Mouse (Mus musculus): Measurements from ENCODE around the gene Tubb4a. TPM values are rescaled to one million over a fixed set of nuclear protein-coding genes. Genes with fewer than 3 reads are reported as not detected.

Tubb4a gene
- polyA plus RNA-seq, 1 experiment from 2014 or later, result 14.7 TPM

DNA sequence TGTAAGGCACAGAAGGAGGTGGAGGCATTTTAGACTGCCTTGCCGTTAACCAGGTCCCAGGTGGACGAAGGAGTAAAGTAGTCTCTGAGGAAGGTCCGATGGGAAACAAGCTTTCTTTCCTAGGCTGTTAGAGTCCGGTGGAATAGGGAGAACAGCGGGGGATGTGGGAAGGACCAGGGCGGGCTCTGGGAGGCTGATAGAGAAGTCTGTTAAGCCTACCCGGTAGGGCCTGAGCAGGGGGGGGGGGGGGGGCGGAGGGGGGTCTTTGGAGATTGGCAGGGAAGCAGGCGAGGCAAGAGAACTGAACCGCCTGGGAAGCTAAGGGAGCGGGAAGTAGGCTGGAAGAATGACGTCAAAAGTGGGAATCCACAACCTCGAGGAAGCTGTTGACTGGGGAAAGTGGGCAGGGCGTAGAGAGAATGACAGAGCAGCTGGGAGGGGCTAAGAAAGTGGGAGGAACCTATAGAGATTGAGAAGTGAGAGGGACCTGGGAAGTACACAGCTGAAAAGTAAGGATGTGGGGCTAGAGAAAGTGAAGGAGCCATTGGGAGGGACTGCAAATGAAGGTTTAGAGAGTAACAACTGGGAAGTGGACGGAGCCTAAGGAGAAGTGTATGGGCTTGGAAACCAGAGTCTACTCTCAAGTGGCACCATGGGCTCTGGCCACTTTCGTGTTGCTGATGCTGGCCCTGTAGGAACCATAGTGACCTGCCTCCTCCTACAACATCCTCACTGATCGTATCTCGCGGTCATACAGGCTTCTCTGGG, 8.5 kb upstream of the Tubb4a start:
- Histone ChIP-seq H3K4me3 (peak overlapping the region; percentile 42), H3K36me3 (no peaks in the 10 kb centered on the region), H3K4me1 (peaks cover 13% of the 10 kb centered on the region), H3K27ac (no peak overlapping the region), H3K27me3 (ENCODE audit: insufficient read depth, poor library complexity, severe bottlenecking) (peaks cover 13% of the 10 kb centered on the region; the same call in 1 of the 2 replicates), H3K9me3 (no peaks in the 10 kb centered on the region)
- DNase-seq (ENCODE audit: low spot score), result no peak
- 1% methylated on average over 18 of the region's 19 CpGs for WGBS

DNA sequence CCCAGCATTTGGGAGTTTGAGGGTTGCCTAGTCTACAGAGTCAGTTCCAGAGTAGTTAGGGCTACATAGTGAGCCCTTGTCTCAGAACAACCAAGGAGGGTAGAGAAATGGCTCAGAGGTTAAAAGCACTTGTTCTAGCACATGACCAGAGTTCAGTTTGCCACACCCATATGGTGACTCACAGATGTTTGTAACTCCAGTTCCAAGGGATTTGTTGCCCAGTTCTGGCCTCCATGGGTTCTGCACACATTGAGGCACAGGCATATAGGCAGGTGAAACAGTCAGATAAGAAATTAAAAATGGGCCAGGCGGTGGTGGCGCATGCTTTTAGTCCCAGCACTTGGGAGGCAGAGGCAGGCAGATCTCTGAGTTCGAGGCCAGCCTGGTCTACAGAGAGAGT, 6.6 kb upstream of the Tubb4a start:
- no peaks in the 10 kb centered on the region for H3K9me3 ChIP-seq
- H3K27me3 ChIP-seq (ENCODE audit: insufficient read depth, poor library complexity, severe bottlenecking), result peaks cover 18% of the 10 kb centered on the region; the same call in 1 of the 2 replicates
- no peak for DNase-seq (ENCODE audit: low spot score)
- peaks cover 9% of the 10 kb centered on the region for H3K4me1 ChIP-seq
- WGBS, result 90% methylated on average over 3 of the region's 3 CpGs
- no peak overlapping the region for H3K4me3 ChIP-seq
- no peak overlapping the region for H3K27ac ChIP-seq
- H3K36me3 ChIP-seq, result no peaks in the 10 kb centered on the region

DNA sequence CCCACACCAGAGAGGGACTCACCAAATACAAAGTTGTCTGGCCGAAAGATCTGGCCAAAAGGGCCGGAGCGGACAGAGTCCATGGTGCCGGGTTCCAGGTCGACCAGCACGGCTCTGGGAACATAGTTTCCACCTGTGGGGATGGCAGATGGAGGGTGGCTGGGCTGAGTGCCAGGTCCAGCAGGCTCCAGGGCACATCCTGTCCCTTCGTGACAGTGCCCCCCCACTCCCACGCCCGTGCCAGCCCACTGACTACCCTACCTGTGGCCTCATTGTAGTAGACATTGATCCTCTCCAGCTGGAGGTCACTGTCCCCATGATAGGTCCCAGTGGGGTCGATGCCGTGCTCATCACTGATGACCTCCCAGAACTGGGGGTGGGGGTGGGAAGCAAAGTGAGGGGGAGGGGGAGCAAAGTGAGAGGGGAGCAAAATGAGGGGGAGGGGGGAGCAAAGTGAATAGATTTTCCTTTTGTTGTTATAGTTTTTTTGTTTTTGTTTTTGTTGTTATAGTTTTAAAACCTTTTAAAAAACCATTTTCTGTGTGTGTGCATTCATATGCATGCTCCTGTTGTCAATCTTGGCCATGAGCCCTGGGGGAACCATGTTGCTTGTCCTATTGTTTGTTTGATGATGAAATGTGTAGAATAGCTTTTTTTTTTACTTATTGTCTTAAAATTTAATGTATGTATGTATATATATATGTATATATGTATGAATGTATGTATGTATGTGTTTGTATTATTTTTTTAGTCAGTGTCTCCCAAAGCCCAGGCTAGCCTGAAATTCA, 1.4 kb downstream of the Tubb4a start:
- H3K27ac ChIP-seq, result no peak overlapping the region
- no peaks in the 10 kb centered on the region for H3K9me3 ChIP-seq
- peaks cover 10% of the 10 kb centered on the region for H3K4me1 ChIP-seq
- WGBS, result 86% methylated on average over 11 of the region's 11 CpGs
- H3K27me3 ChIP-seq (ENCODE audit: insufficient read depth, poor library complexity, severe bottlenecking), result peaks cover 41% of the 10 kb centered on the region
- H3K36me3 ChIP-seq, result no peaks in the 10 kb centered on the region
- no peak overlapping the region for H3K4me3 ChIP-seq
- no peak for DNase-seq (ENCODE audit: low spot score)

DNA sequence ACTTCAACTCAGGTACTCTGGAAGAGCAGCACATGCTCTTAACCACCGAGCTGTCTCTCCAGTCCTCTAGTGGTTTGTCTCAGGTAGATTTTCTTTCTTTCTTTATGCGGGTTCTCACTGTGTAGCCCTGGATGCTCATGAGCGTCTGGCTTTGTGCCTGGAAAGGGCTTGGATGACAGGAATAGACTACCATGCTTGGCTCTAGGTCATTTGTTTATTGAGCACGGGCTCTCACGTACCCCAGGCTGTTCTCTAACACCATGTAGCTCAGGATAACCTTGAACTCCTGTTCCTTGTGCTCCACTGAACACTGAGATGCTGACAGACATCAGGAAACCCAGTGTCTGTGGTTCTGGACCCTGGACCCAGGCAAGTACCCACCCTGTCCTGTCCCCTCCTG, 5.1 kb downstream of the Tubb4a start:
- H3K4me3 ChIP-seq, result no peak overlapping the region

DNA sequence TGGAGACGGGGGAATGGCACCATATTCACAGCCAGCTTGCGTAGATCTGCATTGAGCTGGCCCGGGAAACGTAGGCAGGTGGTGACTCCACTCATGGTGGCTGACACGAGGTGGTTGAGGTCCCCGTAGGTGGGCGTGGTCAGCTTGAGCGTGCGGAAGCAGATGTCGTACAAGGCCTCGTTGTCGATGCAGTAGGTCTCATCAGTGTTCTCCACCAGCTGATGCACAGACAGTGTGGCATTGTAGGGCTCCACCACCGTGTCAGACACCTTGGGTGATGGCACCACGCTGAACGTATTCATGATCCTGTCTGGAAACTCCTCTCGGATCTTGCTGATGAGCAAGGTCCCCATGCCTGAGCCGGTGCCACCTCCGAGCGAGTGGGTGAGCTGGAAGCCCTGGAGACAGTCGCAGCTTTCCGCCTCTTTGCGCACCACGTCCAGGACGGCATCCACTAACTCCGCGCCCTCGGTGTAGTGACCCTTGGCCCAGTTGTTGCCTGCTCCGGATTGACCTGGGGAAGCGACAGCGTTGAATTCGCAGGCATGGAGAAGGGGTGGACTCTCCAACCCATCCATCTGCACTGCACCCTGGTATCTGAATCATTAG, 6.2 kb downstream of the Tubb4a start:
- 92% methylated on average over 31 of the region's 31 CpGs for WGBS
- Histone ChIP-seq H3K27me3 (ENCODE audit: insufficient read depth, poor library complexity, severe bottlenecking) (peaks cover 27% of the 10 kb centered on the region; the same call in 1 of the 2 replicates), H3K36me3 (peaks cover 2% of the 10 kb centered on the region; the same call in 1 of the 2 replicates), H3K4me1 (peaks cover 10% of the 10 kb centered on the region; the same call in 1 of the 2 replicates), H3K27ac (no peak overlapping the region), H3K9me3 (no peaks in the 10 kb centered on the region), H3K4me3 (no peak overlapping the region)
- no peak for DNase-seq (ENCODE audit: low spot score)

More for the DNA sequence above, 5.1 kb downstream of the Tubb4a start:
- no peak for DNase-seq (ENCODE audit: low spot score)
- H3K4me1 ChIP-seq, result peaks cover 19% of the 10 kb centered on the region
- WGBS, result 82% methylated on average over 5 of the region's 5 CpGs
- H3K9me3 ChIP-seq, result no peaks in the 10 kb centered on the region
- H3K36me3 ChIP-seq, result peaks cover 2% of the 10 kb centered on the region; the same call in 1 of the 2 replicates
- no peak overlapping the region for H3K27ac ChIP-seq
- H3K27me3 ChIP-seq (ENCODE audit: insufficient read depth, poor library complexity, severe bottlenecking), result peaks cover 30% of the 10 kb centered on the region

DNA sequence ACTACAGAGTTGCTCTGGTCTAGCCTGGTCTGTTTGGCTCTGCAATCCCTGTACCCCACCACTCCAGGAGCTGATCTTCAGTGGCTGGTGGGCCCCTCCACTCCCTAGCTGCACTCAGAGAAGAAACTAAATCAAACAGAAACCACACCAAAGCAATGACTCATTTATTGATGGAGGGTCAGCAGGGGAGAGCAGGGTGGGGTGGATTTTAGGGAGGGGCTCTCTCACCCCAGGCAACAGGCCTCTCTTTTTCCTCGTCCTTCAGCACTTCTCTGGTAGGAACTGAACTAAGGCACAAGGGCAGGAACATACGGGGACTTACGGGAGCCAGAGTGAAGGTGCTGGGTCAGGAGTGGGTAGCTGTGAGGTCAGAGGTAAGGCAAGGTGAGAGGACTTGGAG, 7.7 kb downstream of the Tubb4a start:
- Histone ChIP-seq H3K36me3 (peaks cover 2% of the 10 kb centered on the region; the same call in 1 of the 2 replicates), H3K4me1 (peaks cover 10% of the 10 kb centered on the region; the same call in 1 of the 2 replicates), H3K27ac (no peak overlapping the region), H3K27me3 (ENCODE audit: insufficient read depth, poor library complexity, severe bottlenecking) (peaks cover 26% of the 10 kb centered on the region; the same call in 1 of the 2 replicates), H3K9me3 (no peaks in the 10 kb centered on the region), H3K4me3 (no peak overlapping the region)
- WGBS, result 69% methylated on average over 3 of the region's 3 CpGs
- DNase-seq (ENCODE audit: low spot score), result no peak

DNA sequence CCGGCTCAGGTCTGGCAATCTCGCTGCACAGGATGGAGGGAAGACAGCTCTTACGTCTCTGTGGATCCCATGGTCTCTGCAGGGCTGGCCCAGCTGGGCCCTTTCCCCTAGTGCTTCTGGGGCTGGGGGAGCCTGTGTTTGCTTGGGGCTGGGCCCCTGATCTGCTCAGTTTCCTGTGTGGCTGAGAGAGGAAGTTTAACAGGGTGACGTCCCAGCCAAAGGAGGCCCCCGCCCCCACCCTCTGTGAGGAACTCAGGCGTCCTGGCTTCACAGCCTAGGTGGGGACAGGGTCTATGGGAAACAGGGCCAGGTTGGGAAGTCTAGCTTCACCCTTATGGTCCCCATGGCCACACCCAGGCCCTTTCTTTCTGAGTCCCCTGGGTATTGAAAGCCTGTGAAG, 9.2 kb downstream of the Tubb4a start, which contains the start of gene Dennd1c:
Dennd1c (minus strand) TSS at position 179 of the 400 bp plus-strand sequence.
- 30% methylated on average over 6 of the region's 6 CpGs for WGBS
- Histone ChIP-seq H3K9me3 (no peaks in the 10 kb centered on the region), H3K4me1 (peaks cover 10% of the 10 kb centered on the region; the same call in 1 of the 2 replicates), H3K27me3 (ENCODE audit: insufficient read depth, poor library complexity, severe bottlenecking) (peaks cover 31% of the 10 kb centered on the region; the same call in 1 of the 2 replicates), H3K4me3 (no peak within 1 kb of the TSS), H3K27ac (peak within 1 kb of the TSS; percentile 56; the same call in 1 of the 2 replicates), H3K36me3 (peaks cover 2% of the 10 kb centered on the region; the same call in 1 of the 2 replicates)
- no peak for DNase-seq (ENCODE audit: low spot score)

DNA sequence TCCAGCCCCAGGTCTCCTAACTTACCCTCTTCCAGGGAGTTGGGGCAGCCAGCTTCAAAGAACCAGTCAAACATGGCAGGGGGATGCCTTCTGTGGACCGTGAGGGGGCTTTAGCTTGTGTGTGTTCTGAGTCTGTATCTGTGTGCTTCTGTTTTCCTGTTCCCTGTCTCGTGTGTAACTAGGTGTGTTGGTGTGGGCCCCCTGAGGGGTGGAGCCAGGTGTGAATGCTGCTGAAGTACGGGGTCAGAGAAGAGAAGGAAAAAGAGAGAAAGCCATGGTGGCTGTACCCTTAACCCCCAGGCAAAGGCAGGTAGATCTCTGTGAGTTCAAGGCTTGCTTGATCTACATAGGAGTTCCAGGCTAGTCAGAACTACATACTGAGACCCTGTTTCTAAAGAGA, 10.7 kb downstream of the Tubb4a start:
- WGBS, result 57% methylated on average over 3 of the region's 3 CpGs
- Histone ChIP-seq H3K27ac (no peak overlapping the region), H3K36me3 (peaks cover 2% of the 10 kb centered on the region; the same call in 1 of the 2 replicates), H3K27me3 (ENCODE audit: insufficient read depth, poor library complexity, severe bottlenecking) (peaks cover 41% of the 10 kb centered on the region; the same call in 1 of the 2 replicates), H3K4me1 (peaks cover 10% of the 10 kb centered on the region; the same call in 1 of the 2 replicates), H3K9me3 (no peaks in the 10 kb centered on the region), H3K4me3 (no peak overlapping the region)
- no peak for DNase-seq (ENCODE audit: low spot score)

DNA sequence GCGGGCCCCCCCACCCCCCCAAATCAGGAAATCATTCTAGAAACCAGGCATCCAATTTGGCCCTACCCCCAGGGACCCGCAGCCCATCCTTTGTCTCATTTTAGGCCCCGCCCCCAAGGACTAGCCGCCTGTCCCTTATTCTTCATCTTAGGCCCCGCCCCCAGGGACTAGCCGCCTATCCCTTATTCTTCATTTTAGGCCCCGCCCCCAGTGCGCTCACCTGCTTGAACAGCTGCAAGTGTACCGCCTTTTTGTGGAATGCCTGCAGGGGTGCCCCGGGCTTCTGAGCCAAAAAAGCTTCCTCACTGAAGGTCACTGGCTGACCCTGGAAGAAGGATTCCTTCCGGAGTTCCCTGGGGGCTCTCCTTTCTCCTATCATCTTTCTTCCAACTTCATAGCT, 16.9 kb downstream of the Tubb4a start:
- no peak for DNase-seq (ENCODE audit: low spot score)

DNA sequence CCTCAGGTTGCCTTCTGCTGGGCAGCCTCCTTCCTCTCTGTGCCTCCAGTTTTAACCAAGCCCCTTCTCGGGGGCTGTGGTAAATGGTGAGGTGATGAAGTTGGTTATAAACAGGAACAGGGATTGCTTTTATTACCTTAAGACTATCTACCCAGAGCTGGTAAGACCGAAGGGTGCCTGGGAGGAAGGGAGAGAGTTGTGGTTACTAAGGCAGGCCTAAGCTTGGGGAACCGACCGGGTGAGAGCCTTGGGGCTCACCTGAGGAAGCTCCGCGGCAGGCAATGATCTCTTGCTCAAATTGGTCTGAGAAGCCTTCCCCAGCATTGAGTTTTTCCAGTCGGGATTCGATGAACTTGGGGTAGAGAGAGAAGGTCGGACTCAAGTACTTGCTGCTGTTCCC, 17.3 kb downstream of the Tubb4a start:
- H3K4me1 ChIP-seq, result no peaks in the 10 kb centered on the region; the same call in 1 of the 2 replicates
- H3K4me3 ChIP-seq, result no peak overlapping the region
- no peak overlapping the region for H3K27ac ChIP-seq
- H3K9me3 ChIP-seq, result no peaks in the 10 kb centered on the region
- H3K36me3 ChIP-seq, result no peaks in the 10 kb centered on the region
- 15% methylated on average over 9 of the region's 9 CpGs for WGBS
- DNase-seq (ENCODE audit: low spot score), result no peak
- H3K27me3 ChIP-seq (ENCODE audit: insufficient read depth, poor library complexity, severe bottlenecking), result peaks cover 73% of the 10 kb centered on the region

More for the DNA sequence above, 16.9 kb downstream of the Tubb4a start:
- no peaks in the 10 kb centered on the region for H3K9me3 ChIP-seq
- H3K27me3 ChIP-seq (ENCODE audit: insufficient read depth, poor library complexity, severe bottlenecking), result peaks cover 72% of the 10 kb centered on the region
- no peaks in the 10 kb centered on the region; the same call in 1 of the 2 replicates for H3K4me1 ChIP-seq
- H3K36me3 ChIP-seq, result no peaks in the 10 kb centered on the region
- WGBS, result 8% methylated on average over 11 of the region's 11 CpGs
- H3K27ac ChIP-seq, result no peak overlapping the region
- 0 out of 2 replicates have a peak overlapping the region, but pooled peaks have one; percentile 15 for H3K4me3 ChIP-seq

DNA sequence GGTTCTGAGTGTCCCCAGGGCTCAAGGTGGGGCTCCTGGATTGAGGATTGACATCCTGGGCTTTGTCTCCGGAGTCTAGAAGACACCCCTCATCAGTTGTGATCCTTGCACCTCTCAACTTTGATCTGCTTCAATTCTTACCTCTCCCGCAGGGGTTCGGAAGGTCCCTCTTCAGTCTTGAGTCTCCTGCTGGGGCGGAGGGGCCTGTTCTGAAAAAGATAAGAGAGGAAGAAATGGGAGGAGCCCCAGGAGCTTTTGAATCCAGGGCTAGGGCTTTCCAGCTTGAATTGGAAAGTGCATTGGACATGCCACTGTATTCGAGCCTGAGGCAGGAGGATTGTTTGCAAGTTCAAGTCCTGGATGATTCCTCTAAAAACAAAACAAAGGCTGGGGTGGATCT, 20.7 kb downstream of the Tubb4a start:
- no peak overlapping the region for H3K4me3 ChIP-seq
- no peak overlapping the region for H3K27ac ChIP-seq
- H3K4me1 ChIP-seq, result peaks cover 8% of the 10 kb centered on the region
- peaks cover 78% of the 10 kb centered on the region for H3K27me3 ChIP-seq (ENCODE audit: insufficient read depth, poor library complexity, severe bottlenecking)
- H3K9me3 ChIP-seq, result no peaks in the 10 kb centered on the region
- H3K36me3 ChIP-seq, result no peaks in the 10 kb centered on the region
- no peak for DNase-seq (ENCODE audit: low spot score)
- WGBS, result 38% methylated on average over 5 of the region's 5 CpGs

DNA sequence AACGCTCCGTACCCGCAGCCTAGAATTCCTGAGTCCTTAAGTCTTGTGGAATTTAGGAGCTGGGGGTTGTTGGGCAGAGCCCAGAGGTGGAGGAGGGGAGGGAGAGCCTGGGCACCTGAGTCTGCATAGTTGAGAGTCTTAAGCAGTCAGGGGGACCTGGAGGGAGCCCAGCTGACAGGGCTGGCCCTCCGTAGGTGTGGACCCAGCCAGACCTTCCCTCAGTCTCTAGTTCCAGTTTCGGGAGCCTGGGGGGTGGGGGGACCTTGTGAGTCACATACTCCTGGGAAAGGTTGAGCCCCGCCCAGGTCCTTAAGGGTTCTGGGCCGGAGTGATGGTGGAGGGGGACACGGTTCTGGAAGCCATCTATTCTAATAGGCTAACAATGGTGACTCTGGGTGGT, 24.6 kb downstream of the Tubb4a start:
- Histone ChIP-seq H3K27me3 (ENCODE audit: insufficient read depth, poor library complexity, severe bottlenecking) (peaks cover 72% of the 10 kb centered on the region), H3K4me1 (peaks cover 33% of the 10 kb centered on the region), H3K4me3 (0 out of 2 replicates have a peak overlapping the region, but pooled peaks have one; percentile 51), H3K27ac (no peak overlapping the region), H3K9me3 (no peaks in the 10 kb centered on the region), H3K36me3 (no peaks in the 10 kb centered on the region)
- no peak for DNase-seq (ENCODE audit: low spot score)
- 15% methylated on average over 8 of the region's 8 CpGs for WGBS

Data from heart, embryonic 10.5 days (tissue).